ENCODE assay signal across 24 mouse cellular contexts in the genomic region with DNA sequence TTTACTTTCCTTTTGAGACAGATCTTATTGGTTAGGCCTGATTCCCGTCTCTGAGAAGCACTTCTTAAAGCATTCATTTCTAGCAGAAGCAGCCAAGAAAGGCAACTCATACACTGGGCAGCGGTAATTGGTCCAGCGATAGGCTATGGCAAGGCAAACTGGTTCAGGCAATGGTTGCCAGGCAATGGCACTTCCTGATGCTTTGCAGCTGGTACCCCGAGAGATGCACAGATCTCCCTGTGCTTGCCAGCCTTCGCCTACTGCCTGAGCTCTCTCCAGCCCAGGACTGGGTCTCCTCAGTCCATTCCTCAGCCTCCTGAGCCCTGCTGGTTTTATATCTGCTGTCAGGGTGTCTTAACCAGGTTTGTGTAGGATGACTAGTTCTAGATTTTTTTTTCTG. TPM values are rescaled to one million over a fixed set of nuclear protein-coding genes. Genes with fewer than 3 reads are reported as not detected.
DNase-seq lines count a peak whose midpoint lies in the region; ATAC-seq and TF ChIP-seq lines count a peak whose summit lies in the region.
"Had no signal": no experiment of that assay in that cellular context is flagged by ENCODE, and none has a peak within 500 bp of the region (broad histone marks: within the 10 kb centered on the region; RNA-seq: fewer than 3 reads in every experiment).

No protein-coding gene starts in this region.

- no peak overlapping the region for H3K4me3 ChIP-seq in hindbrain, embryonic 16.5 days (ENCODE audit: low read length)
- H3K4me3 ChIP-seq in hindbrain, embryonic 10.5 days = no peak overlapping the region
- no peak overlapping the region for H3K4me3 ChIP-seq in liver, embryonic 13.5 days (replicated peaks)
- no peak overlapping the region for H3K4me3 ChIP-seq in liver, postnatal 0 days (ENCODE audit: low read depth, low read length)
- no peak overlapping the region for H3K4me3 ChIP-seq in liver, embryonic 15.5 days (replicated peaks)
- H3K4me3 ChIP-seq: forebrain, embryonic 10.5 days; heart, embryonic 13.5 days; kidney, embryonic 15.5 days; limb, embryonic 15.5 days; stomach, embryonic 15.5 days had no signal

- H3K4me2 ChIP-seq in hindbrain, embryonic 16.5 days (ENCODE audit: low read length) = no peak overlapping the region
- no peak overlapping the region for H3K4me2 ChIP-seq in liver, embryonic 13.5 days
- H3K4me2 ChIP-seq in liver, postnatal 0 days (ENCODE audit: low read depth, low read length) = no peak overlapping the region
- H3K4me2 ChIP-seq in liver, embryonic 15.5 days = no peak overlapping the region
- H3K4me2 ChIP-seq: heart, embryonic 13.5 days; hindbrain, embryonic 14.5 days; kidney, embryonic 15.5 days; limb, embryonic 15.5 days; stomach, embryonic 15.5 days had no signal

- peak; percentile 42; the same call in 1 of the 2 replicates for ATAC-seq in hindbrain, embryonic 16.5 days
- ATAC-seq in liver, embryonic 13.5 days (ENCODE audit: low read depth) = no peak
- no peak for ATAC-seq in liver, postnatal 0 days
- no peak for ATAC-seq in liver, embryonic 15.5 days (ENCODE audit: insufficient read depth)

- no peak for TF ChIP-seq CTCF in liver, postnatal 0 days (IDR thresholded peaks at IDR 0.05; ENCODE audit: low read depth)

- DNase-seq in hindbrain, embryonic 10.5 days (ENCODE audit: low spot score) = no peak
- no peak for DNase-seq in liver, embryonic 13.5 days
- DNase-seq in liver, postnatal 0 days = no peak
- peak; percentile 61 for DNase-seq in brain, adult 2 months (ENCODE audit: low read depth, low spot score)
- no peak for DNase-seq in kidney, adult 8-10 months
- DNase-seq: adrenal gland, postnatal 36 days; cerebellum, adult 11-12 months; cerebellum, postnatal 10 days; kidney, postnatal 36 days; left cerebral cortex, postnatal 4 days; thymus, postnatal 25 days had no signal

- TF ChIP-seq EP300 in liver, postnatal 0 days (IDR thresholded peaks at IDR 0.05; ENCODE audit: low read depth) = no peak

- H3K9ac ChIP-seq in hindbrain, embryonic 16.5 days (ENCODE audit: low read depth, low read length) = no peak overlapping the region
- H3K9ac ChIP-seq in liver, embryonic 13.5 days = no peak overlapping the region
- no peak overlapping the region for H3K9ac ChIP-seq in liver, postnatal 0 days (replicated peaks)
- H3K9ac ChIP-seq in liver, embryonic 15.5 days = no peak overlapping the region
- H3K9ac ChIP-seq: heart, embryonic 13.5 days; hindbrain, embryonic 14.5 days; kidney, embryonic 15.5 days; limb, embryonic 15.5 days; stomach, embryonic 15.5 days had no signal

- WGBS in hindbrain, embryonic 16.5 days = 83% methylated on average over 5 of the region's 5 CpGs
- WGBS in hindbrain, embryonic 10.5 days = 91% methylated on average over 5 of the region's 5 CpGs
- 87% methylated on average over 5 of the region's 5 CpGs for WGBS in liver, embryonic 13.5 days (ENCODE audit: insufficient replicate concordance)
- 94% methylated on average over 5 of the region's 5 CpGs for WGBS in liver, postnatal 0 days (ENCODE audit: insufficient replicate concordance)
- 86% methylated on average over 5 of the region's 5 CpGs for WGBS in liver, embryonic 15.5 days (ENCODE audit: insufficient replicate concordance)

- no peak overlapping the region for H3K27ac ChIP-seq in hindbrain, embryonic 16.5 days (ENCODE audit: low read depth, low read length)
- H3K27ac ChIP-seq in hindbrain, embryonic 10.5 days = no peak overlapping the region
- peak overlapping the region; percentile 48 for H3K27ac ChIP-seq in liver, embryonic 13.5 days
- no peak overlapping the region for H3K27ac ChIP-seq in liver, postnatal 0 days (ENCODE audit: low read depth)
- H3K27ac ChIP-seq in liver, embryonic 15.5 days (replicated peaks) = peak overlapping the region; percentile 33; the same call in 1 of the 2 replicates
- H3K27ac ChIP-seq: forebrain, embryonic 10.5 days; heart, embryonic 13.5 days; hindbrain, embryonic 14.5 days; kidney, embryonic 15.5 days; limb, embryonic 15.5 days; macrophage; stomach, embryonic 15.5 days had no signal

- no peaks in the 10 kb centered on the region for H3K9me3 ChIP-seq in hindbrain, embryonic 16.5 days (ENCODE audit: control insufficient read depth, low read length)
- H3K9me3 ChIP-seq in hindbrain, embryonic 10.5 days = no peaks in the 10 kb centered on the region
- no peaks in the 10 kb centered on the region for H3K9me3 ChIP-seq in liver, embryonic 13.5 days (replicated peaks)
- no peaks in the 10 kb centered on the region for H3K9me3 ChIP-seq in liver, postnatal 0 days (ENCODE audit: low read length)
- no peaks in the 10 kb centered on the region for H3K9me3 ChIP-seq in liver, embryonic 15.5 days (replicated peaks)
- H3K9me3 ChIP-seq: forebrain, embryonic 10.5 days; heart, embryonic 13.5 days; kidney, embryonic 15.5 days; limb, embryonic 15.5 days; stomach, embryonic 15.5 days had no signal

- peaks cover 16% of the 10 kb centered on the region for H3K36me3 ChIP-seq in hindbrain, embryonic 16.5 days (ENCODE audit: control insufficient read depth, insufficient read depth, low read length)
- H3K36me3 ChIP-seq in hindbrain, embryonic 10.5 days = peaks cover 73% of the 10 kb centered on the region
- peaks cover 80% of the 10 kb centered on the region for H3K36me3 ChIP-seq in liver, embryonic 13.5 days
- H3K36me3 ChIP-seq in liver, postnatal 0 days (replicated peaks; ENCODE audit: insufficient read depth, low read length) = peaks cover 60% of the 10 kb centered on the region
- peaks cover 74% of the 10 kb centered on the region for H3K36me3 ChIP-seq in liver, embryonic 15.5 days (replicated peaks)

- H3K4me1 ChIP-seq in hindbrain, embryonic 16.5 days (ENCODE audit: control insufficient read depth, insufficient read depth, low read depth, low read length) = no peaks in the 10 kb centered on the region
- no peaks in the 10 kb centered on the region for H3K4me1 ChIP-seq in hindbrain, embryonic 10.5 days (replicated peaks)
- H3K4me1 ChIP-seq in liver, embryonic 13.5 days (replicated peaks) = peaks cover 56% of the 10 kb centered on the region
- H3K4me1 ChIP-seq in liver, postnatal 0 days (ENCODE audit: insufficient read depth) = peaks cover 13% of the 10 kb centered on the region
- H3K4me1 ChIP-seq in liver, embryonic 15.5 days (replicated peaks) = peaks cover 54% of the 10 kb centered on the region
- H3K4me1 ChIP-seq: forebrain, embryonic 10.5 days; heart, embryonic 13.5 days; limb, embryonic 15.5 days; stomach, embryonic 15.5 days had no signal

- H3K27me3 ChIP-seq in hindbrain, embryonic 16.5 days (replicated peaks; ENCODE audit: control insufficient read depth, insufficient read depth, low read length) = no peaks in the 10 kb centered on the region
- H3K27me3 ChIP-seq in hindbrain, embryonic 10.5 days (ENCODE audit: insufficient read depth, poor library complexity, severe bottlenecking) = no peaks in the 10 kb centered on the region
- no peaks in the 10 kb centered on the region for H3K27me3 ChIP-seq in liver, embryonic 13.5 days
- no peaks in the 10 kb centered on the region for H3K27me3 ChIP-seq in liver, postnatal 0 days (ENCODE audit: insufficient read depth, low read length)
- no peaks in the 10 kb centered on the region for H3K27me3 ChIP-seq in liver, embryonic 15.5 days
- H3K27me3 ChIP-seq: heart, embryonic 13.5 days; kidney, embryonic 15.5 days; limb, embryonic 15.5 days; stomach, embryonic 15.5 days had no signal

RNA-seq across cellular contexts. Expression of gene Nudt9, which starts 14.3 kb away (rescaled TPM):
- 68.4 and 71.7 TPM in 2 replicates for polyA plus RNA-seq in hindbrain, embryonic 16.5 days (2015; fragmentation: Nextera tagmentation; extraction: Ambion mirVana)
- 68.9 and 75.8 TPM in 2 replicates for polyA plus RNA-seq in hindbrain, embryonic 10.5 days (2016; fragmentation: Nextera tagmentation; extraction: Ambion mirVana)
- polyA plus RNA-seq in liver, embryonic 13.5 days (2015; fragmentation: Nextera tagmentation; extraction: Ambion mirVana) = 84.0 and 89.0 TPM in 2 replicates
- 48.5 and 48.7 TPM in 2 replicates for polyA plus RNA-seq in liver, postnatal 0 days (2015; fragmentation: Nextera tagmentation; extraction: Ambion mirVana)
- 69.4 and 69.6 TPM in 2 replicates for polyA plus RNA-seq in liver, embryonic 15.5 days (2015; fragmentation: Nextera tagmentation; extraction: Ambion mirVana)

RNA-seq across cellular contexts. Expression of gene Gm17660, which starts 17.0 kb away (rescaled TPM):
- polyA plus RNA-seq in hindbrain, embryonic 16.5 days (2015; fragmentation: Nextera tagmentation; extraction: Ambion mirVana) = 0.44 TPM in 1 of 2 replicates, not detected in the other
- polyA plus RNA-seq in hindbrain, embryonic 10.5 days (2016; fragmentation: Nextera tagmentation; extraction: Ambion mirVana) = not detected in 2 replicates
- polyA plus RNA-seq in liver, embryonic 13.5 days (2015; fragmentation: Nextera tagmentation; extraction: Ambion mirVana) = not detected in 2 replicates
- polyA plus RNA-seq in liver, postnatal 0 days (2015; fragmentation: Nextera tagmentation; extraction: Ambion mirVana) = not detected in 2 replicates
- polyA plus RNA-seq in liver, embryonic 15.5 days (2015; fragmentation: Nextera tagmentation; extraction: Ambion mirVana) = not detected in 2 replicates
- polyA plus RNA-seq: embryonic facial prominence, embryonic 11.5 days; heart, embryonic 13.5 days; hindbrain, embryonic 14.5 days; intestine, embryonic 16.5 days; limb, embryonic 15.5 days; lung, embryonic 16.5 days; macrophage; neural tube, embryonic 11.5 days; stomach, embryonic 15.5 days had no signal

RNA-seq across cellular contexts. Expression of gene Hsd17b11, which starts 38.7 kb away (rescaled TPM):
- polyA plus RNA-seq in hindbrain, embryonic 16.5 days (2015; fragmentation: Nextera tagmentation; extraction: Ambion mirVana) = 2.9 and 3.1 TPM in 2 replicates
- polyA plus RNA-seq in hindbrain, embryonic 10.5 days (2016; fragmentation: Nextera tagmentation; extraction: Ambion mirVana) = 1.2 and 2.2 TPM in 2 replicates
- polyA plus RNA-seq in liver, embryonic 13.5 days (2015; fragmentation: Nextera tagmentation; extraction: Ambion mirVana) = 2.1 and 2.6 TPM in 2 replicates
- polyA plus RNA-seq in liver, postnatal 0 days (2015; fragmentation: Nextera tagmentation; extraction: Ambion mirVana) = 26.7 and 27.1 TPM in 2 replicates
- 2.6 and 2.7 TPM in 2 replicates for polyA plus RNA-seq in liver, embryonic 15.5 days (2015; fragmentation: Nextera tagmentation; extraction: Ambion mirVana)

RNA-seq across cellular contexts. Expression of gene Sparcl1, which starts 53.1 kb away (rescaled TPM):
- polyA plus RNA-seq in hindbrain, embryonic 16.5 days (2015; fragmentation: Nextera tagmentation; extraction: Ambion mirVana) = 481 and 585 TPM in 2 replicates
- 40.6 and 45.9 TPM in 2 replicates for polyA plus RNA-seq in hindbrain, embryonic 10.5 days (2016; fragmentation: Nextera tagmentation; extraction: Ambion mirVana)
- polyA plus RNA-seq in liver, embryonic 13.5 days (2015; fragmentation: Nextera tagmentation; extraction: Ambion mirVana) = 2.0 TPM in 2 replicates
- 5.2 and 6.3 TPM in 2 replicates for polyA plus RNA-seq in liver, postnatal 0 days (2015; fragmentation: Nextera tagmentation; extraction: Ambion mirVana)
- polyA plus RNA-seq in liver, embryonic 15.5 days (2015; fragmentation: Nextera tagmentation; extraction: Ambion mirVana) = 2.9 and 3.2 TPM in 2 replicates
- polyA plus RNA-seq: macrophage had no signal

Comparison
In these comparisons a context has a peak if more than half of its experiments do, and no peak if none do; other contexts are left out.
1. H3K27ac ChIP-seq: peak in liver, embryonic 13.5 days (single experiment) and liver, embryonic 15.5 days (single experiment); none in hindbrain, embryonic 16.5 days (single experiment), hindbrain, embryonic 10.5 days (single experiment) and liver, postnatal 0 days (single experiment).